Mouse (Mus musculus) lung, postnatal 25 days (tissue): ENCODE results near the gene Myo6.
A peak's percentile ranks its signal among the peaks of the same experiment; 100 is the strongest.

Experiments
- DNase-seq: peaks from one replicate; pipeline ENCODE4 v3.0.0; 2022; ENCODE audit warnings: low spot score

The Myo6 gene

DNA sequence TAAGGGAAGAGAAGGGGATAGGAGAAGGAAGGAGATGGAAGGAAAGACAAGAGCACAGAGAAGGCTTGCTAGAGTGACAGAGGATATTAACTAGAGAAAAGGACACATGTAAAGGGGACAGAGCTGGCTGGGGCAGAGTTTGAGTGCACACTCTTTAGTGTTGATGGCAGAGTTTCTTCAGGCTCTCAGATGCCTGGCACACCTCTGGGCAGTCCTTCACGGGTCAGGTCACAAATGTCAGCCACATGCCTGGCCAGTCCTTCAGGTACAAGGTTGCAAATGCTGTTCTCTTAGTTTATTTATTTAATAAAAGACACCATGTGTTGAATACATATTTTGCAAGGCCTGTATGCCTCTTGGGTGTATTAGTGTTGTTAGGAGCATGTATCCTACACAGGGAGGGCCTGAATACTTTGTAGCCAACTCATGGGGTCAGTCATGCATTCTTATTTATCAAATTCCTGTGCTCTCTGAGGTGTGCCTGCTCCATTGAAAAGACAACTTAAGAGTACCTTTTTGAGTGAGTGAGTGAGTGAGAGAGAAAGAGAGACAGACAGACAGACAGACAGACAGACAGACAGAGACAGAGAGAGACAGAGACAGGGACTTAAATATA is 72.5 kb downstream of the Myo6 start:
- DNase-seq, result no peak

DNA sequence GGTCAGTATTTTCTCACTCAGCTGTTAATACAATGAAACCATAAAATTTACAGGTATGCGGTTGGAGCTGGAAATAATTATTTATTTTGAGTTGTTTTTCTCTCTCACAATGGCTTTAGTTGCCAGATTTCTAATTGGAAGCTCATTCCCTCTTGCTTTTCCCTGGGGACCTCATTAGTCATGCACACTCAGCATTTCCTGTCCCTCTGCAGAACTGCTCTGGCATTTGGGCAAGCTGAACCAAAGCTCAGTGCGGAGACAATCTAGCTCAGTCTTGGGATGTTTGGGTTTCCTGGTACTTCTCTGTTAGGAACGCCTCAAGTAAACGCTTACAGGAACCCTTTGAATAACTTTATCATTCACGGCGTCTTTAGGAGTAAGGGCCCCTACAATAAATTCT is 76.9 kb downstream of the Myo6 start:
- no peak for DNase-seq

DNA sequence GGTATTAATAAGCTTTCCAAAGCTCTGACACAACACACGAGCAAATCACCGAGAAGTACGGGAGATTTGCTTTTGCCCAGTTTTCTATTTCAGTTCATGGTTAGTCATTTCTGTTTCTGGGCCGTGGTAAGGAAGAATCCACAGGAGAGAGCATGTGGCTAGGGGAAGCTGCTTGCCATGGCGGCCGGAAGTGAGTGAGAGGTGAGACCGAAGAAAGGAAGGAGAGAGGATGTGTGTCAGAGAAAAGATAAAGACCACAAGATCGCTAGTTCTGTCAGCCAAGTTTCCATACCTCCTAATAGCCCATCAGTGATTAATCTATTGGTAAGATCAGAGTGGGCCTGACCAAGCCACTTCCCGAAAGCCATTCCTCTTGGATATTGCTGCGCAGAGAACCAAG is 87.3 kb downstream of the Myo6 start:
- DNase-seq, result no peak

DNA sequence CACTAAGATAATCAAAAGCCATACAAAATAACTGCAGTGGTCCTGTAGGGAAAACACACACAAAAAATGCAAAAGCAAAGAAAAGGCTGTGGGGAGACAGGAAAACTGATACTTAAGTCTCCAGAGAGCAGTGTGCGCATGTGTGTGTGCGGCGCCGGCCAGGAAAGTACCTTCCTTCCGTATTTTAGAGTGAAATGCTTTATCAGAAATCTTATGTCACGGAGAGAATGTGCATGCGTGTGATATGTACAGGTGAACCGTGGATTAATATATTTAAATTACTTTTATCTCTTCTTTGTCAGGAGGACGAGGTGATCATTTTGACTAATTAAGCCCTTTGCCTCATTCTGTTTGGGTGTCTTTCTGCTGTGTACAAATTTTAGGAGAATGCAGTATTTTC is 88.4 kb downstream of the Myo6 start:
- no peak for DNase-seq

DNA sequence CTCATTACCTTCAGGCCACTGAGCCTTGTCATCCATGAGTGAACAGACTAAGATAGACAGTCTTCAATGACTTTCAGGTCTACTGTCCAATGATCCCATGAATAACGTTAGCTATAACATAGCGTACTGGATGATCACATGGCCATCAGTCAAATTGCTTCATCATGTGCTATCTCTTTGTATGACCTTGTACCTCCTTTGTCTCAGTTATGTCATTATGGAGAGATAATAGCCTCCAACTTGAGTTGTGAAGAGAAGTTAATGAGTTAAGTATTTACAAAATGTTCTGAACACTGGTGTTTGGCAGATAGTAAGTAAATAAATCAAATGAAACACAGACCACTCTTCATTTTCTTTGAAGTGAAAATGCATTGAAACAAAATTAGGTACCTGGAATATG is 91.7 kb downstream of the Myo6 start:
- no peak for DNase-seq

DNA sequence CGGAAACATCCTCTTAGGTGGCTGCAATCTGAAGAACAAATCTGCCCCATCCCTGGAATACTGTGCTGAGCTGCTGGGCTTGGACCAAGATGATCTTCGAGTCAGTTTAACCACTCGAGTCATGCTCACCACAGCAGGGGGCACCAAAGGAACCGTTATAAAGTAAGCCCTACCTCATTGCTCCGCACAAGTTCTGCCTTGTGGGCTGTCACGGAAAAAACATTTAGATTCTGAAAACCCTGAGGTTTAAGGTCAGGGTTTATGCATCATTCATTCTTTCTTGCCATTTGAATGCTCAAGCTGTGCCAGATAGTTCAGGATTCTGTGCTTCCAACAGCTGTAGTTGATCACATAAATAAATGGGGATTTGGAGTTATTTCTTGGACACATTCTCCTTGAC is 93.6 kb downstream of the Myo6 start:
- DNase-seq, result peak; percentile 25

DNA sequence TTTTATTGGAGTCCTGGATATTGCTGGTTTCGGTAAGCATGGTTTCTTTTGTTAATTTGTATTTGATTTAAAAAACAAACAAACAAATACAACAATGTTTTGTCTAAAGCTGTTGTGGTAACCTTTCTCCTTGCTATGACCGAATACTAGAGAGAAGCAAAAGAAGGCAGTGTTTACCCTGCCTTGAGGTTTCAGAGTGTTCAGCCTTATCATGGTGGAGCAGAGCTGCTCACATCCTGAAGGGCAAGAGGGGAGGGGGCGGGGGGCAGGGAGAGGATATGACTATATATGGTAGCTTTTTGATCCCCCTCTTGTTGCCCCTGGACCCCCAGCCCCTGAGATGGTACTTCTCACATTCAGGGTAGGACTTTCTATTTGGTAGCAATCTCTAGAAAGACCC is 96.1 kb downstream of the Myo6 start:
- DNase-seq, result no peak

DNA sequence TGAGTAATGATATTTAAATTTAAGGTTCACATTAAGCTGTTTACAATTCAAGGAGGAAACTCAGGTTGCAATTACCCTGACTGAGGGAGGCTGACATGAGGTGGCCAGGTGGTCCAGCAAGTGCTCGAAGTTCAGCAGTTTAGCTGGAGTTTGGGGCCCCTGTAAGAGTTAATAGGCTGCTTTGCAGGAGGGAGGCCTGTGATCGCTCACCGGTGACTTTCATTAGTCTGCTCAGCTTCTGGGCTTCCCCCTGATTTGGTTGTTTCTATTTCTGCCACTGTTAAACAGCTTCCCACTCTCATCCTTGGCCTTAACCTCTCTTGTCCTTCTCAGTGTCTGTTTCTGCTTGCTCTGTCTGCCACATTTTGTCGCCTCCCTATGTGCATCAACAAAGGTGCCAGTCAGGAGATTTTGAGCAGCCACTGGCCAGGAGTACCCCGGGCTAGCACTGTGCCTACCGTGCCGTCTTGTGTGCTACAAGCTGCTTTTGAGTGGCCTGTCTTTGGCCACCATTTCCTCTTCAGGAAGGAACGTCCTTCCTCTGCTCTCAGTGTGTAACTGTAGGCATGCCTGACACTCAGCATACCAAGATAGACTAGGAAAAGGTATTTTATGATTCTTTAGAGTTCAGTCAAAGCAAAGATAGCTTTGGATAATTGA is 97.7 kb downstream of the Myo6 start:
- DNase-seq, result no peak

DNA sequence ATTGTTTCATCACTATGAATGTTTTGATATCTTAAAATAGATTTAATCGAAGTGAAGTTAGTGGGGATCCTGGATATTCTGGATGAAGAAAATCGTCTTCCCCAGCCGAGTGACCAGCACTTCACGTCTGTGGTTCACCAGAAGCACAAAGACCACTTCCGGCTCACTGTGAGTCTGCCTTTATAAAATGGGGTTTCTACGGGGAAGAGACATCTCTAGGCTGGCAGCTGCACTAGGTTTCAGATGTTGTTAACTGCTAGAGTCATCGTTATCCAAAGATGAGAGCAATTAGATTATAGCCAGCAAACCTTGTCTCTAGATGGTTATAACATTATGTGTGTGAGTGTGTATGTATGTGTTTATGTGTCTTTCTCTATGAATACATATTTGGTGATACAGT is 101.3 kb downstream of the Myo6 start:
- DNase-seq, result no peak

DNA sequence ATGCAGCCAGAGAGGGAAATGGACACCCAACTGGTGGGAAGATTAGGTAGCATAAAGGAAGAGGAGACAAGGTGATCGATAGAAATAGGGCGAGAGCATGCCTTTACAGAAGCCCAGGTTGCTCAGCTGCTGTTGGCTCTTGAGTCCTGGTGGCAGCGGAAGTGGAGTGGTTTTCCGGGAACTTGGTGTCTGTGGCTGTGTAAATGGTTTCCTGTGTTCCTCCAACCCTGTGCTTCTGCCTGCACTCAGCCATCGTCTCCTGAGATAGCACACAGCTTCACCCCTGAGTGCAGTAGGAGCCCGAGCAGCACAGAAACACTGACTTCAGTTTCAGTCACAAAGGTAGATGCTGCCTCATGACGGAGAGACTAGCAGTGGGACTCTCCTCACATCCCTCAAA is 101.7 kb downstream of the Myo6 start:
- peak; percentile 8 for DNase-seq

DNA sequence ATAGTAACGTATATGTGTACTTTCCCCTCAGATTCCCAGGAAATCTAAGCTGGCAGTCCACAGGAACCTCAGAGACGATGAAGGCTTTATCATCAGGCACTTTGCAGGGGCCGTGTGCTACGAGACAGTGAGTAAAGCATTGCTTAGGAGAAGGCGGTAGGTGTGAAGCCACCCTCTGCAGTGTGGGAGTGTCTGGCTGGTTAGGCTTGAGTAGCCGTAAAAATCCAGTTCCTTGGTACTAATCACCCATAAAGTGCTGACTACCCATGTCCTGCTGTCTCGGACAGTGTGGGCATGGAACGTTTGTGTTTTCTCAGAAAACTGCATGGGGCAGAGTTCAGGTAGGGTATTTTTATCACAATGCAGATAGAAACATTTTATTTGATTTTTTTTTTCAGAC is 104.8 kb downstream of the Myo6 start:
- no peak for DNase-seq

DNA sequence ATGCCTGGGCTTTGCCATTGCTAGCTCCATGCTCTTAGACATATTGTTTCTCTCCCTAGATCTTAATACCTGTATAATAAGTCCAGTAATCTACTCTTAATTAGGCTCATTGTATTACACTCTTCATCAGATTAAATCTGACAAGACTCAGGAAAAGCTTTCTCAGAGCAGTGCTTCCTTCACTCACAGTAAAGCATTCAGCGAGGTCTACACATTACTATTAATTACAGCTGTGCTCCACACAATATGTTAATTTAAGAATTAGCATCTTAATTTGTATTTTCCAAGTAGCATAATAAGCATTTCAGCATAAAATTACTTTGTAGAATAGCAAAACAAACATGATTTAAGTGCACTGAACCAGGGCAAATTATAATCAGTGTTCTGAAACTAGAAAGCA is 108.1 kb downstream of the Myo6 start:
- no peak for DNase-seq

DNA sequence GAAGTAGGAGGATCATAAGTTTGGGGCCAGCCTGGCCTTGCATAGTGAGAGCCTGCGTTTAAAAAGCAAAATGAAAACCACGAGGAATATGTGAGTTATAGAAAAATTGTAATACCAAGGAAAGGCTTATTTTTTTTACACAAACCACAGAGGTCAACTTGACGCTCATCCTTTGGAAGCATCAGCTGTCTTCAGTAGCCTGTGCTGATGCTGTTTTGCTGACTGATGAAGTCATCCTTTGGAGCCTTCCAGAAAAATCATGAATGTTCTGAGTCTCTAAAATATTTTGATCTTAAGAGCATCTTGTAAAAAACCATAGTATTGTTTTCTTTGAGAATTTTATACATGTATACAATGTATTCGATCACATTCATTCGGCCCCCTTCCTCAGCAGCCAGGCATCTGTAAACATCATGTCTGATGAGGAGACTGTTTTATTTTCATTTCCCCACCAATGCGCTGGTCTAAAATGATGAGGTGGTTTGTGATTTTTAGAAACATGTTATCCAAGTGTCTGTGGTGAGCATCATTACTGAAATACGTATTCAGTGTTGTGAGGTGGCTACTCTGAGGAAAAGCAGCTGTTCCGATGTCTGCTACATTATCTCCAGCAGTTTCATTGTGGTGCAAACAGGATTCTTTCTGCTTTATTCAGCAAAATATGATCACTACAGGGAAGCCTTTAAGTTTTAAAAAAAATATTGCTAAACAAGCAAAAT is 110.4 kb downstream of the Myo6 start:
- DNase-seq, result peak; percentile 17

DNA sequence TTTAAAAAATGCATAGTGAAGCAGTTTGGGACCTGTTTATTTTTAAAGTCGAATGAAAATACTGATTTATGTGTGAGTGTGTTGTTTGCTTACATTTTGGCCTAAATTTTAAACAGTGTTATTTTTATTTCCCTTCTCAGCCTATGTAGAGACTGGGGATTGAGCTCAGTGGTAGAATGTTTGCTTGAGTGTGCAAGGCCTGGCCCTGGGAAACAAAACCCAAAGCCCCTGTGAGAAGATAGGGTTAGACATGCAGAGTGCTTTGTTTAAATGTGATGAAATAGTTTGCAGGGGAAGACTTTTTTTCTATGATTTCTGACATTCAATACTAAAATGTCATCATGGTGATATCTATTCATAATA is 110.9 kb downstream of the Myo6 start:
- no peak for DNase-seq

DNA sequence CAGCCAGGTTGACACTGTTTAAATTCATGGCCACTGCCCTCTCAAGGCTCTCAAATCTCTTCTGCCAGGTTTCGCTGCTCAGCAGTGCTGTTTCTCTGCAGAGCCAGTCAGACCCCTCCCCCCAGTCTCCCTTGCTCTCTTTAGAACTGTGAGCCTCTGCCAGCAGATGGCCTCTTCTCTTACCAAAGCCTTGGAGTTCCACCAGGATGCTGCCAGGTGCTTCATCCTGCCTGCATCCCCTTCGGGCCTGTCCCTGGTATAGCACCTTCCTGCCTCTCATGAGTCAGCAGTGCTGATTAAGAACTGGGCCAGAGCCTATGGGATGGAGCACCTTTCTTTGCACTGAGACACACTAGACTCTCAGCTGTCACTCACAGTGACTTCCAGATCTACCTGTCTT is 112.3 kb downstream of the Myo6 start:
- no peak for DNase-seq

DNA sequence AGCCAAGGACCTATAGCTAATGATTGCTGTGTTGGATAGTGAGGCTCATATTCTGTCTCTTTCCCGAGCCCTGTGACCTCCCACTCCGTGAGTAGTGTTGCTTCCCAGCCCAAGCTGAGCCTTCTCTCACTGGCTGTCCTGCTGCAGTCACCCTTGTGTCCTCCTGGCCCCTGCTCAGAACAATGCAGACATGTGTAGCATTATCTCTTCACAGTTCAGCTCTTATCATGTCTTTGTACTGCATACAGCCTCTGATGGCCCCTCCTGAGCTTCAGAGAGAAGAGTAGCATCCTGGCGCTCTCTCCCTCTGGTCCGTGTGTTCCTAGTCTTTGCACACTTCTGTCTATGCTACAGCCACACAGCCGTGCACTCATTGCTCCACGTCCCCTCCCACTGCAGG is 112.9 kb downstream of the Myo6 start:
- DNase-seq, result no peak

DNA sequence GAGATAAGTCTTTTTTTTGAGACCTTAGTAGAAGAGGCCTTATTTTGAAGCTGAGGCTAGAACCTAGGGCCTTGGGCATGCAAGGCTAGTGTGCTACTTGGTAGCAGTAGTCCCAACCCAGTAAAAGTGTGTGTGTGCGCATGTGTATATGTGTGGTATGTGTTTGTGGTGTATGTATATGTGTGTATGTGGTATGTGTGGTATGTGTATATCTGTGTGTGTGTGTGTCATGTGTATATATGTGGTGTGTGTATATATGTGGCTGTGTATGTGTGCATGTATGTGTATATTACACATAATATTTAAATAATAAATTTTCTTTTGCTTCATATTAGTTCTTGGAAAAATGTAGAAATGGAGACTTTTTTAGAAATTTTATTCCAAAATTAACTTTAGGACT is 115.9 kb downstream of the Myo6 start:
- no peak for DNase-seq

DNA sequence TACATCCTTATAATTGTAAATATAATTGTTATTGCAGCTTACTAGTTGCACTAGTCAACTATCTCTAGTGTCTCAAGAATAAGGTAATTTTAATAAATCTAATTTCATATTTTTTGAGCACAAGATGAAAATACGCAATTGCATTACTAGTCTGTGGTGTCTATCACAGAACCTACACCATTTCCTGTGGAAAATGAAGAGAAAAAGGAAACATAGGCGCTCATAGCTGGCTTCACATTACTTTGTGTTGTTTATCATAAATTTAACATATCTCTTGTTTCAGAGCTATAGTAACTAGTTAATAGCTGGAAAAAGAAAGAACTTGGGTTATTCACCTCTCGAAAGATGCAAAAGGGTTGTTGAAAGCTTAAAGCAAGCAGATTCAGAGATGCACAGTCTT is 117.6 kb downstream of the Myo6 start:
- DNase-seq, result no peak

DNA sequence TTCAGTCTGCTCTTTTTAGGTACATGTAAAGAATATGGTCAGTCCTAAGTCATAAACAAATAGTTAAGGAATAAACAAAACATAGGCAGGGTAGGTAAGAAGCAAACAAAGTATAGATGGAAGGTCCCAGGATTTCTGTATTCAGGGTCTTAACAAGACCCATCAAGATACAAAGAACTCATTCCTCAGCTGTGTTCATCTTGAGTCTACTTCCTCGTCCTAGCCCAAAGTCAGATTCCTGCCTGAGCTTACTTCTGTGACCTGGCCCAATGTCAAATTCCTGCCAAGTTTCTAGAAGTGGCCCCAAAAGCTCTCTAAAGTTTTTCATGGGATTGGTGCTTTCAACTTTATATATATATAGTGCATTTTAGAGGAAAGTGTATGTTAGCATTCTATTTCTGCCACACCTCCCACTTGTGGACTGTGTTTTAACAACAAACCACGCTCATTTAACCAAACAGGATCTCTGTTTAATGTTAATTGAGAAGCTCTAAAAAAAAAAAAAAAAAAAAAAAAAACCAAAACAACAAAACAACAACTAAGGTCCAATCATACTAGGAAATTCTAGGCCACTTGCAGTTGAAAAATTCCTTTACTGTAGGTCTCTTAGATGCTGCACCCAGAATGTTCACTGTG is 119.8 kb downstream of the Myo6 start:
- no peak for DNase-seq

DNA sequence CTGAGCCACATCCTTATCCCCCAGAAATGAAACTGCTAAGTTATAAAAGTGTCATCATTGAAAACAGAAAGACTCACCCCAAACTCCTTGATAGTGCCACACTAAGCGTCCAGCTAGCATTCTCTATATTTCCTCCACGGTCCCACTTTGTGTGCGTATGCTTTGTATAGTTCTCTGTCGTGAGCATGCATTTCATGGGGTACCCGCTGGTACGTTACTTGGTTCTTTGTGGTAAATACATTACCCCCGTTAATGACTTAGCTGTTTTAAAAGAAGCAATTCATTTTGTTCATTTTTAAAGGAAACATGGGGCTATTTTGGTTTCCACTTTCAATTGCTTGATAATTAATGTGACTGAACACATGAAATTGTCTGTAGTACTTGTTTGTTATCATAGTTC is 122.0 kb downstream of the Myo6 start:
- DNase-seq, result no peak

DNA sequence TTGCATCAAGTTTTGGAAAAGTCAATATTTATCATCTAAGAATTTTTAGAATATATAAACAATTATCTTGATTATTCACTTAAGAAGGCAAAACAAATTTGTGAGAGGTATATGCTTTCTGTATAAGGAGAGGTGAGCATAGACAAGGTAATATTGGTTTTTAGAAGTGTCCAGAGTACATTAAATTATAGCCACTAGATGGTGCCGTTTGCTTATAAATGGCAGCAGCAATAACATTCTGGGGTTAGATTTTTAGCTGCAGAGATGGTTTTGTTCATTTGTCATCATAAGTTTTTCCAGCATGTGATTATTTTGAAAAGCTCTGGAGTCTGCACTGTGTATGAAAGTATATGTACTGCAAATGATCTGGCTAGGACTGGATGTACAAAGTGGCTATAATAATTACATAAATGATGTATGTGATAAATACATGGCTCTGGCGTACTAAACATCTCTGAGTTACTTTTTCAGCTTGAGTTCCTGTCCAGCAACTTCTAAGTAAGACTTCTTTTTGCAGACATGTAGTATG is 128.3 kb downstream of the Myo6 start:
- peak; percentile 13 for DNase-seq

DNA sequence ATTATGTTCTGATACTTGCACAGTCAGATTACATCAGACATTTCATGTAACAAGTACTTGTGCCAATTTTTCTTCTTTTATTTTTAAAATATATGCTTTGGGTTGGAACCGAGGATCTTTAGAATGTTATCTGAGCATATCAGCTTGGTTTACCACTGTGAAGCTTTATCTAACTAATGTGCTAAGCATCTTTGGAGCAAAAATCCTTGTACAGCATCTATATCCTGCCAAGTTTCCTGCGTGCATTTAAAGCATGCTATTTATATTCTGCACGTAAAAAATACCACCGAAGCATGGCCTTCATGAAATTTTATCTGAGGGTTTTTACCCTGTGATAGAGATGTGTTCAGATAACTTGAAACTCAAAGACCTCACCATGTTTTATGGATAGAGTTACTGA is 131.3 kb downstream of the Myo6 start:
- no peak for DNase-seq

DNA sequence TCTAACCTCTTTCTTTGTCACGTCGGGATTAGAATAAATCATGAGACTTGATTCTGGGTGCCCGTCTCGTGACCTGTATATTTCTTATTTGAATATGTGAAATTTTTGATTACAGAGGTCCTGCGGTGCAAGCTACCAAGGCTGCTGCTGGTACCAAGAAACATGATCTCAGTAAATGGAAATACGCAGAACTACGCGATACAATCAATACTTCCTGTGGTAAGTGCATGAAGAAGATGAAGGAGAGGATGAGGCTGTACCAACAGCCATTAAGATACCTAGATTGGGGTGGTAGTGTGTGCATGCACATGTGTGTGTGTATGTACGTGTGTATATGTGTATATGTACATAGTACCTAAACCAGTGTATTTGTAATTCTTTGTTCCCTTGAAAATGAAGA is 134.2 kb downstream of the Myo6 start:
- no peak for DNase-seq
